Mouse (Mus musculus) neutrophil, adult 65 days (primary cell): ENCODE data around the gene Dnajc14. TPM values are rescaled to one million over a fixed set of nuclear protein-coding genes. Genes with fewer than 3 reads are reported as not detected.

Experiments used
- total RNA-seq: library from RNA; stranded (reverse); gene quantifications from 2 replicates; pipeline ENCODE4 v1.2.4, GENCODE M21; 2023

Gene Dnajc14
- total RNA-seq = 59.9 and 86.6 TPM in 2 replicates

GRCm38 (mm10) chr10:128803771-128804270, at the start of gene Dnajc14:
Gene Dnajc14, plus strand, starts transcription at chr10:128804062.

GRCm38 (mm10) chr10:128790398-128791124, 13.3 kb upstream of the Dnajc14 start, which contains the start of gene Mmp19:
Gene Mmp19, plus strand, starts transcription at chr10:128790910.

GRCm38 (mm10) chr10:128804271-128805091, 619 bp downstream of the Dnajc14 start, which contains the start of gene Tmem198b:
Gene Tmem198b, minus strand, starts transcription at chr10:128804370.

GRCm38 (mm10) chr10:128817033-128817432, 13.2 kb downstream of the Dnajc14 start, which contains the start of gene Sarnp:
Gene Sarnp, plus strand, starts transcription at chr10:128817333.

GRCm38 (mm10) chr10:128821358-128822056, 17.6 kb downstream of the Dnajc14 start, which contains the start of gene Ormdl2:
Gene Ormdl2, minus strand, starts transcription at chr10:128821645.

Other genes starting within 250 kb of the Dnajc14 start
- gene Pa2g4, start 238.1 kb upstream of the Dnajc14 start, total RNA-seq = 28.5 and 31.0 TPM in 2 replicates
- gene Erbb3, start 214.4 kb upstream of the Dnajc14 start, total RNA-seq = 0.35 and 0.50 TPM in 2 replicates
- 150 and 359 TPM in 2 replicates for gene Rps26, start 177.3 kb upstream of the Dnajc14 start, total RNA-seq
- 0.16 TPM in 1 of 2 replicates, not detected in the other for gene Ikzf4, start 158.1 kb upstream of the Dnajc14 start, total RNA-seq
- gene Suox, start 130.0 kb upstream of the Dnajc14 start, total RNA-seq = 1.0 and 1.2 TPM in 2 replicates
- gene Rab5b, start 107.8 kb upstream of the Dnajc14 start, total RNA-seq = 95.8 and 96.9 TPM in 2 replicates
- gene Pmel, start 99.9 kb upstream of the Dnajc14 start, total RNA-seq = 2.3 and 2.6 TPM in 2 replicates
- gene Cdk2, start 99.0 kb upstream of the Dnajc14 start, total RNA-seq = 71.8 and 90.9 TPM in 2 replicates
- 46.0 and 58.2 TPM in 2 replicates for gene Dgka, start 59.2 kb upstream of the Dnajc14 start, total RNA-seq
- 23.9 and 25.2 TPM in 2 replicates for gene Pym1, start 56.2 kb upstream of the Dnajc14 start, total RNA-seq
- gene Mmp19, start 13.2 kb upstream of the Dnajc14 start, total RNA-seq = 4.7 and 6.9 TPM in 2 replicates
- gene Tmem198b, start 308 bp downstream of the Dnajc14 start, total RNA-seq = 5.1 and 5.8 TPM in 2 replicates
- 24.9 and 29.6 TPM in 2 replicates for gene Sarnp, start 13.3 kb downstream of the Dnajc14 start, total RNA-seq
- gene Ormdl2, start 17.6 kb downstream of the Dnajc14 start, total RNA-seq = 20.0 and 24.0 TPM in 2 replicates
- 0.09 and 0.16 TPM in 2 replicates for gene Gdf11, start 87.7 kb downstream of the Dnajc14 start, total RNA-seq
- gene Cd63, start 96.9 kb downstream of the Dnajc14 start, total RNA-seq = 149 and 180 TPM in 2 replicates
- 3.3 and 5.5 TPM in 2 replicates for gene Rdh5, start 118.8 kb downstream of the Dnajc14 start, total RNA-seq
- 81.6 and 81.7 TPM in 2 replicates for gene Bloc1s1, start 120.0 kb downstream of the Dnajc14 start, total RNA-seq
- gene Itga7, start 129.8 kb downstream of the Dnajc14 start, total RNA-seq = 0.13 TPM in 1 of 2 replicates, not detected in the other
- gene Mettl7b, start 156.9 kb downstream of the Dnajc14 start, total RNA-seq = not detected in 2 replicates
- not detected in 2 replicates for gene Olfr9, start 185.4 kb downstream of the Dnajc14 start, total RNA-seq
- gene Olfr763, start 206.7 kb downstream of the Dnajc14 start, total RNA-seq = not detected in 2 replicates
- not detected in 2 replicates for gene Olfr764-ps1, start 235.8 kb downstream of the Dnajc14 start, total RNA-seq
- not detected in 2 replicates for gene Olfr765, start 245.9 kb downstream of the Dnajc14 start, total RNA-seq